Mouse (Mus musculus) hindbrain, embryonic 15.5 days (tissue): ENCODE results near the gene Pon2. TPM values are rescaled to one million over a fixed set of nuclear protein-coding genes. Genes with fewer than 3 reads are reported as not detected.
"Not testable (repeated sequence)": the region's sequence is repeated elsewhere in the genome, so short reads cannot be mapped to it uniquely, and the experiment has no call there.

Experiments used
- ATAC-seq: fragments of 200-750 bp; cut with Nextera tagmentation; 2 replicates; pipeline ENCODE4 v1.8.0; 2017; ENCODE audit warnings: low read depth, moderate number of reproducible peaks, moderate TSS enrichment; ENCODE audit not compliant: low FRiP score
- H3K27ac ChIP-seq: fragments of 300-500 bp; sonication (generic); replicated peaks from 2 replicates; pipeline ENCODE4 v1.5.1; 2015; ENCODE audit warnings: mild to moderate bottlenecking, inconsistent platforms
- H3K27me3 ChIP-seq: fragments of 300-500 bp; sonication (generic); 2 replicates; pipeline ENCODE4 v1.6.1; 2015; ENCODE audit warnings: control low read depth, inconsistent platforms
- H3K36me3 ChIP-seq: fragments of 300-500 bp; sonication (generic); 2 replicates; pipeline ENCODE4 v1.6.1; 2015; ENCODE audit warnings: control low read depth, inconsistent platforms
- H3K4me1 ChIP-seq: fragments of 300-500 bp; sonication (generic); replicated peaks from 2 replicates; pipeline ENCODE4 v1.6.1; 2015; ENCODE audit warnings: control low read depth, inconsistent platforms
- H3K4me2 ChIP-seq: fragments of 300-500 bp; sonication (generic); 2 replicates; pipeline ENCODE4 v1.6.1; 2015; ENCODE audit warnings: moderate library complexity, mild to moderate bottlenecking, inconsistent platforms
- H3K4me3 ChIP-seq: fragments of 300-500 bp; sonication (generic); 2 replicates; pipeline ENCODE4 v1.5.1; 2015; ENCODE audit warnings: mild to moderate bottlenecking, inconsistent platforms
- H3K9ac ChIP-seq: fragments of 300-500 bp; sonication (generic); 2 replicates; pipeline ENCODE4 v1.6.1; 2015; ENCODE audit warnings: inconsistent platforms
- H3K9me3 ChIP-seq: fragments of 300-500 bp; sonication (generic); 2 replicates; pipeline ENCODE4 v1.6.1; 2016; ENCODE audit warnings: control low read depth, inconsistent platforms
- WGBS: fragments of 180-500 bp; shearing (Covaris S2); methylation state at CpG from one replicate; pipeline ENCODE4 v1.1.7; 2015; 5-methylcytosine and 5-hydroxymethylcytosine counted together
- polyA plus RNA-seq: library from polyadenylated mRNA; unstranded; fragments of >200 nt; fragmentation: Nextera tagmentation; extraction: Ambion mirVana; gene quantifications from 2 replicates; pipeline ENCODE4 v1.2.1, GENCODE M21; 2015

The Pon2 gene
- polyA plus RNA-seq, result 33.9 and 34.4 TPM in 2 replicates

DNA sequence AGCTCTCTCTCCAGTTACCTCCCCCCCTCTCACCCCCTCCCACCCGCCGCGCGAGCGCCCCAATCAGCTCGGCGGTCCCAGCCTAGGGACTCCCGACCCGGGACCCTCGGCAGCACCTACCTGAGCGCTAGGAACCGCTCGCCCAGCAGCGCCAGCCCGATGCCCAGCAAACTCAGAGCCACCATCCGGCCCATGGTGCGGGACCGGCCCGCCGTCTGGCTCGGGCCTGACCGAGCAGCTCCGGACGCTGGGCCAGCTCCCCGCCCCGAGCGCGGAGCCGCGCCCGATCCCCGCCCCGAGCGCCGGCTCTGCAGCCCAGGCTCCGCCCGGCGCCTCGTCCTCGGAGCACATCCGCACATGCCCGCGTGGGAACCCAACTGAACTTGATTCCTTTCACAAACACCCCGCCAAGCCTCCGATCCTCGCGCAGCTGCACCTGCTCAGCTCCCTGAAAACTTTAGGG lies at the start of gene Pon2:
Pon2 (minus strand) TSS at position 364 of the 463 bp plus-strand sequence.
- WGBS, result under 1% methylated on average over 34 of the region's 47 CpGs
- peak; percentile 93 for ATAC-seq
- H3K9me3 ChIP-seq, result no peaks in the 10 kb centered on the region
- peaks cover 8% of the 10 kb centered on the region; the same call in 1 of the 2 replicates for H3K4me1 ChIP-seq
- H3K9ac ChIP-seq, result peak within 1 kb of the TSS; percentile 63
- H3K36me3 ChIP-seq, result no peaks in the 10 kb centered on the region
- H3K4me3 ChIP-seq, result peak within 1 kb of the TSS; percentile 68
- peak within 1 kb of the TSS; percentile 100 for H3K4me2 ChIP-seq
- peak within 1 kb of the TSS; percentile 82 for H3K27ac ChIP-seq
- H3K27me3 ChIP-seq, result no peaks in the 10 kb centered on the region; the same call in 1 of the 2 replicates

DNA sequence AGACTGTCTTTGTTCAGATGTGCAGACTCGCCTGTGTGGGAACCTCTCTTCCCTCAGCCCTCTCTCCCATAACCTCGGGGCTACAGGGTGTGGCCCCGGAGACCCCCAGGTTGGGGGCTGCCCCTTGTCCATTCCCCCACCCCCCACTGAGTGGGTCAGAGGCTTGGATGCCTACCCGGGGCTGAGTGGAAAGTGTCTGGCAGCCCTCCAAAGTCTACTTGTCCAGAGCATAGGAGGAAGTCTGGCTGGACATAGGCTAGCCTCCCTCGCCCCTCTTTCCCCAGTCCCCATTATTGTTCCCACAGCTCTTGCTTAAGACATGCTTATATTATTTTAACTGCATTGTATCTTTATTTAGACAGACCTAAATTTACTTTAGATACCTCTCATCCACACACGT lies 46.0 kb upstream of the Pon2 start:
- Histone ChIP-seq H3K27me3 (no peaks in the 10 kb centered on the region), H3K36me3 (no peaks in the 10 kb centered on the region), H3K9ac (no peak overlapping the region), H3K4me3 (no peak overlapping the region), H3K9me3 (no peaks in the 10 kb centered on the region), H3K4me1 (no peaks in the 10 kb centered on the region), H3K27ac (no peak overlapping the region), H3K4me2 (no peak overlapping the region)
- 69% methylated on average over 6 of the region's 6 CpGs for WGBS
- no peak for ATAC-seq

DNA sequence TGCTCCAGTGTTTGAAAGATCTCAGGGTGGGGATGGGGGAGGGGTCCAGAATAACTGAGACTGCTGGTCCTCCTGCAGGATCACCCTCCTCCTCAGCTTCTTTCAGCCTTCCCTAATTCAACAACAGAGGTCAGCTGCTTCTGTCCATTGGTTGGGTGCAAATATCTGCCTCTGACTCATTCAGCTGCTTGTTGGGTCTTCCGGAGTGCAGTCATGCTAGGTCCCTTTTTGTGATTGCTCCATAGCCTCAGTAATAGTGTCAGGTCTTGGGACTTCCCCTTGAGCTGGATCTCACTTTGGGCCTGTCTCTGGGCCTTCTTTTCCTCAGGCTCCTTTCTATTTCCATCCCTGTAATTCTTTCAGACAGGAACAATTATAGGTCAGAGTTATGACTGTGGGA lies 41.0 kb upstream of the Pon2 start:
- not testable (repeated sequence) for H3K9me3 ChIP-seq, H3K4me1 ChIP-seq, H3K36me3 ChIP-seq, ATAC-seq, H3K4me2 ChIP-seq, H3K4me3 ChIP-seq, H3K27me3 ChIP-seq, H3K27ac ChIP-seq, H3K9ac ChIP-seq
- 96% methylated on average over 1 of the region's 1 CpGs for WGBS

DNA sequence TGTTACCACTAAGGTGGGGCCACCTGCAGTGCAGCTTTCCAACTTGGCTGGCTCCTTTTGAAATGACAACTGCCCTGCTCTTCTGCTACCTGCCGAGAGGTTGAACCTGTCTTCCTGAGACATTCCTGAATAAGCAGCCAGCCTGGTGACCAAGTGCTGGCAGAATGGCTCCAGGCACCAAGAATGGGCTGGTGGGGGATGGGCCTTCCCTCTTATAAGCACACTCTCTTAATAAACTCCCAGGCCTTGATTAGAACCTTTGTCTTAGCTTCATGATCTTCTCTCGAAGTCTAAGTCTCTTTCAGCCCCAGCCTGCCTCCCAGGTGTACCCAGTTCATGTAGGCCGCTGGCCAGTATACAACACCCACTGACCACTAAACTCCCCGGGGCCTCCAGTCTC lies 40.5 kb upstream of the Pon2 start:
- H3K9me3 ChIP-seq, ATAC-seq, H3K27ac ChIP-seq, H3K4me1 ChIP-seq, H3K9ac ChIP-seq, H3K27me3 ChIP-seq, H3K36me3 ChIP-seq, H3K4me3 ChIP-seq, H3K4me2 ChIP-seq: not testable (repeated sequence)
- WGBS, result 97% methylated on average over 4 of the region's 4 CpGs

DNA sequence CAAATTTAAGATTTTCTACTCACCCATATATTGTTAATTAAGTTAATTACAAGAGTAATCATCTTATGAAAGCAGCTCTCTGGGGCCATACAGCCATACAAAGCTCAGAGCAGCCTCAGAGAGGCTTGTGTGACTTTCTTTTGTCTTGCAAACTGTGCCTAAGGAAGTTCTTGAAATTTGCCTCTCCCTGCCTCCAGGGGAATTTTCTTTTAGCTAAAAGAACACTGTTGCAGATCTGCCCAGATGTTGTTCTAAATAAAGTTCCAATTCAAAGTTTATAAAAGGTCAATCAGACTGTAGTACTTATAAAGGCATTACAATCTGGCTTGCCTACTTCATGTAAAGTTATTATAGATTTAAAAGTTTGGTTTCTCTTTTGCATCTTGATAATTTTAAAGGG lies 37.8 kb upstream of the Pon2 start:
- H3K27ac ChIP-seq, H3K4me2 ChIP-seq, H3K9me3 ChIP-seq, H3K9ac ChIP-seq, H3K27me3 ChIP-seq, ATAC-seq, H3K36me3 ChIP-seq, H3K4me1 ChIP-seq, H3K4me3 ChIP-seq: not testable (repeated sequence)

DNA sequence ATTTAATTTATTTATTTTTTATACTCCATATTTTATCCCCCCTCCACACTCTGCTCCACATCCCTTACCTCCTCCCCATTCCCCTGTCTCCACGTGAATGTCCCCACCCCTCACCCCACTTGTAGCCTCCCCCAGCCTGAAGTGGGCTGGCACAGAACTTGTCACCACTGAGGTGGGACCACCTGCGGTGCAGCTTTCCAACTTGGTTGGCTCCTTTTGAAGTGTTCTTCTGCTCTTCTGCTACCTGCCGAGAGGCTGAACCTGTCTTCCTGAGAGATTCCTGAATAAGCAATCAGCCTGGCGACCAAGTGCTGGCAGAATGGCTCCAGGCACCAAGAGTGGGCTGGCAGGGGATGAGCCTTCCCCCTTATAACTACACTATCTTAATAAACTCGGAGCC lies 35.8 kb upstream of the Pon2 start:
- H3K4me1 ChIP-seq, result no peaks in the 10 kb centered on the region
- H3K9me3 ChIP-seq, result no peaks in the 10 kb centered on the region
- ATAC-seq, result no peak
- no peak overlapping the region for H3K27ac ChIP-seq
- no peak overlapping the region for H3K4me2 ChIP-seq
- no peak overlapping the region for H3K4me3 ChIP-seq
- H3K27me3 ChIP-seq, result no peaks in the 10 kb centered on the region
- WGBS, result 50% methylated on average over 5 of the region's 5 CpGs
- H3K9ac ChIP-seq, result no peak overlapping the region
- H3K36me3 ChIP-seq, result no peaks in the 10 kb centered on the region

DNA sequence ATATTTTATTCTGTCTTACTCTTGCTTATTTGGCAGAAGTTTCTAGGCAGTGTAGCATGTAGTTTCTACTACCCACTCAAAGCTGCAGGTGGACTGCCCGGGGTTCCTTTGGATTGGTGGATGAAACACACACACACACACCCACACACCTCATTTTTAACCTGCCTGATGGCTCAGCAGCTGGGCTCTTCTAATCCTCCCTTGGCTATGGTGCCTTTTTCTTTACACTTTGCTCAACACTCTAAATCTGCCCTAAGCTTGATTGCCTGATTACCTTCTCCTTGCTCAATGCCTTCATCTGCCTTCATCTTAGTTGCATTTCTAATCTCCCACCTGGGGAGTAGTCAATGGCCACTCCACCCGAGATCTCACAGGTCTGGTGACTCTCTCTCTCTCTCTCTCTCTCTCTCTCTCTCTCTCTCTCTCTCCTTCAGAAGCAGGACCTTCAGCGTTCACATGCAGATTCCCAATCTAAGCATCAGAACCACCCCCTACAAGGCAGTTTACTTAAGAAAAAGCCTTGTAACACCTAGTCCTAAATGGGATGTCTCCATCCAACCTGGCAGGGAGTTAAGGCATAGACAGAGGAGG lies 34.4 kb upstream of the Pon2 start:
- Histone ChIP-seq H3K4me1 (no peaks in the 10 kb centered on the region), H3K27me3 (no peaks in the 10 kb centered on the region), H3K9ac (no peak overlapping the region), H3K9me3 (no peaks in the 10 kb centered on the region), H3K4me3 (no peak overlapping the region), H3K27ac (no peak overlapping the region), H3K36me3 (no peaks in the 10 kb centered on the region), H3K4me2 (no peak overlapping the region)
- ATAC-seq, result no peak
- 79% methylated on average over 3 of the region's 3 CpGs for WGBS

DNA sequence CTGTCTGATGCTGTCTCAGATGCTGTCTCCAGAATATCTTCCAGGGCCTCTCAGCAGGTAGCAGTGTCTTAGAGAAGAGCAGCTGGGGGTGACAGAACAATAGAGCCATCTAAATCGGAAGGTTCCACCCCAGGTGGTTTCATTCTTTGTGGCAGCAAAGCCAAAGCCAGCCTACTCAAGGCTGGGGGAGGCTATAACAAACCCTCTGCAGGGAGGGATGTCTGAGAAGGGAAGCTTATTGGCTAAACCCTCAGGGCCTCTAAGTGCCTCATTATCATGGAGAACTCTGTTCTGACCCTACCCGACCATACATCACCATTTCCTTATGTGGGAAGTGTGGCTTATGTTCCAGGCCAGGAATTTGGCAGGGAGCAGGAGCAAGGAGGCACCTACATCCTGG lies 26.9 kb upstream of the Pon2 start:
- Histone ChIP-seq H3K27me3 (no peaks in the 10 kb centered on the region), H3K9me3 (no peaks in the 10 kb centered on the region), H3K27ac (no peak overlapping the region), H3K4me2 (no peak overlapping the region), H3K4me3 (no peak overlapping the region), H3K9ac (no peak overlapping the region), H3K4me1 (no peaks in the 10 kb centered on the region), H3K36me3 (no peaks in the 10 kb centered on the region)
- 39% methylated on average over 2 of the region's 2 CpGs for WGBS
- ATAC-seq, result no peak

DNA sequence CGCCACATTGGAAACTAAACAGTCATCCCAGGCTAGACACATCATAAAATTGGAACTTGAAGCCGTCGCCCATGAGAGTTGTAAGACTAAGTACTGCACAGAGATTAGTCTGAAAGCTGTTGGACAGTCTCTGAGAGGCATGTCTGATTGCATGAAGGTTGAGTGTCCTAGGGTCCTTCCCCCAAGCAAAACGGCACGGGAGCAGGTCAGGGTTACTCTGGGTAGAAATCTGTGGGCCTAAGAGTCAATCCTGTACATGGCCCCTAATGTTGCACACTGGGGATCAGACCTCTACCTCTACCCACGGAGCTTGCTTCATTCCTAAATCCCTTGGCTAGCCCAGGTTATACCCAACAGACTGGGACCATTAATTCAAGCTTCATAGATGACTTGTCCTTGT lies 25.8 kb upstream of the Pon2 start:
- not testable (repeated sequence) for H3K9ac ChIP-seq, H3K4me2 ChIP-seq, H3K36me3 ChIP-seq, H3K4me1 ChIP-seq, H3K4me3 ChIP-seq, H3K27me3 ChIP-seq, H3K27ac ChIP-seq, ATAC-seq, H3K9me3 ChIP-seq
- WGBS, result 95% methylated on average over 6 of the region's 6 CpGs

DNA sequence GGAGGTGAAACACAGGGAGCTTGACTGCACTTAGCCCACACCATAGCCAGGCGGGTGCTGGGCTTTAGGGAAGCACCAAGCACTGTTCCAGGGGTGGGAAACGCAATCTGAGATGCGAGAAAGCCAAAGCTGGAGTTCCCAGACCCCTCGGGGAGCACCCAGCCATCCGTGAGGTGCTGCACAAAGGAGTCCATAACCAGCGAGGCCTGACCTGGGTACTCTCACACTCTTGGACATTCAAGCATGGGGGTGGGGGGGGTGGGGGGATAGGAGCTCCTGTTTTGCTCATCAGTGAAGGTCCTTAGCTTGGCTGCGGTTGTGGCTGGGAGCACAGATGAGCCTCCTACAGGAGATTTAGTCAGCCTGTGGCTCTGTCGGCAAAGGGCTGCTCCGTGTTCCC lies 18.4 kb upstream of the Pon2 start:
- no peak overlapping the region for H3K4me3 ChIP-seq
- H3K9ac ChIP-seq, result no peak overlapping the region
- no peak overlapping the region for H3K27ac ChIP-seq
- no peak for ATAC-seq
- no peaks in the 10 kb centered on the region for H3K36me3 ChIP-seq
- H3K4me2 ChIP-seq, result no peak overlapping the region
- no peaks in the 10 kb centered on the region for H3K27me3 ChIP-seq
- no peaks in the 10 kb centered on the region for H3K9me3 ChIP-seq
- WGBS, result 94% methylated on average over 9 of the region's 9 CpGs
- no peaks in the 10 kb centered on the region for H3K4me1 ChIP-seq

DNA sequence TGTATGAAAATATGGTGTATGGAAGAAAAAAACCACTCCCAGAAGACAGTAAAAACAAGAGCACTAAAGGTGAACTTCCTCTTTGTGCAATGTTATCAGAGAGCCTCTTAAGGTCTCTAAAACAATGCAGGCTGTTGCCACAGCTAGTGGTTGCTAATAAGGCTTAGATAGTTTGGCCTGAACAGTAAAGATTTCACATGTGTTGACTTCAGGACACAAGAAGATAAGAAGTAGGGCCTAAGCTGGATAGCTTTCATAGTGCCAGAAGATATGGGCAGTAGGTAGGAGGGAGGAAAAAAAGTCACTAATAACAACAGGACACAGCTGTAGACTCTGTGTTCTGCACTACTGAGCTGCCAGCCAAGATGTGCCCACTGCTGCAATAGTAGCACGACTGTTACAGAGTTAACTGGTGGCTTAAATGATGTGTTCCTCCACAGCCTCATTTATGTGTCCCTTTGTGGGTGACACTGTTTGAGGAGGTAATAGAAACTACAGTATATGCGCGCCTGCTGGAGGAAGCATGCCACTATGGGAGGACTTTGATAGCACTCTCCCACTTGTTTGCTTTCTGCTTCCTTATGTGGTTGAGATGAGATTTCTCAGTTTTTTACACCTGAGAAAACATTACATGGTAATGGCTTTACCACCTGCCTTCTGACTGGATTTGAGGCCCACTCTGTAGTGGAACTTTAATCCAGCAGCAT lies 17.0 kb upstream of the Pon2 start:
- no peaks in the 10 kb centered on the region for H3K36me3 ChIP-seq
- no peak overlapping the region for H3K9ac ChIP-seq
- H3K27me3 ChIP-seq, result no peaks in the 10 kb centered on the region
- no peaks in the 10 kb centered on the region for H3K9me3 ChIP-seq
- WGBS, result 95% methylated on average over 3 of the region's 3 CpGs
- no peak overlapping the region for H3K27ac ChIP-seq
- no peak overlapping the region for H3K4me3 ChIP-seq
- no peak for ATAC-seq
- no peaks in the 10 kb centered on the region for H3K4me1 ChIP-seq
- no peak overlapping the region for H3K4me2 ChIP-seq

DNA sequence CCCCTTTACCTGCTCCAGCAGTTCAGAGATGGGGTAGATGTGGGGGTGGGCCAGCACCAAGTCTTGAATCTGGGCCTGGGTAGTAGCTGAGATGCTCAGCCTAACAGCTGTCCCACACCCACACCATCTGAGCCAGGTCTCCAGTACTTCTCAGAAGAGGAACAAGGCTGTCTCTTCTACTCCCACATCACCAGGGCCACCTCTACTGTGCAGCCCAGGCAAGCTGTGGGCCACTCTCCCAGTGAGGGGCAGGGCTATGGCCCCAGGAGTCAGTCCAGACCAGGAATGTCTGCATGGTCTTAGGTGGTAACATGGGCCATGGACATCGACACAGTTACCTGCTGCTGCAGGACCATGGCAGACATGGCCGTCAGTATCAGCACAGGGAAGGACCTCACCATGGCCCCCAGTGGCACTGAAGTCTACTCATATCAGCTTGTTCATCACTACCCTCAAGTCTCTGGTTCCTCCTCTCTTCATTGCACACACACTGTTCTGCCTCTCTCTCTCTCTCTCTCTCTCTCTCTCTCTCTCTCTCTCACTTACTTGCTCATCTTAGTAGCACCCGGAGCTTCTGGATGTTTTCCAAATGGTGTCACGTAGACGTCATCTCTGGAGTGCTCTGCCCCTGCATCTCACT lies 15.8 kb upstream of the Pon2 start:
- Histone ChIP-seq H3K27me3 (no peaks in the 10 kb centered on the region), H3K9me3 (no peaks in the 10 kb centered on the region), H3K9ac (no peak overlapping the region), H3K27ac (no peak overlapping the region), H3K36me3 (no peaks in the 10 kb centered on the region), H3K4me2 (no peak overlapping the region), H3K4me1 (no peaks in the 10 kb centered on the region), H3K4me3 (no peak overlapping the region)
- no peak for ATAC-seq
- 83% methylated on average over 5 of the region's 5 CpGs for WGBS
